Mouse (Mus musculus) heart, postnatal 0 days (tissue): ENCODE measurements around the gene Hmgb1. TPM values are rescaled to one million over a fixed set of nuclear protein-coding genes. Genes with fewer than 3 reads are reported as not detected.
A peak's percentile ranks its signal among the peaks of the same experiment; 100 is the strongest.

ENCODE experiments used
- ATAC-seq: fragments of 200-750 bp; cut with Nextera tagmentation; 2 replicates; pipeline ENCODE4 v1.8.0; 2017; ENCODE audit warnings: low read depth, moderate number of reproducible peaks, moderate library complexity; ENCODE audit not compliant: insufficient read depth
- DNase-seq: peaks from one replicate; pipeline ENCODE4 v3.0.0-alpha.2; 2016; ENCODE audit warnings: low spot score
- H3K27ac ChIP-seq: fragments of 300-500 bp; sonication (generic); 2 replicates; pipeline ENCODE4 v1.5.1; 2014; ENCODE audit warnings: low read depth, mild to moderate bottlenecking
- H3K27me3 ChIP-seq: fragments of 300-500 bp; sonication (generic); 2 replicates; pipeline ENCODE4 v1.6.1; 2014; ENCODE audit warnings: low read length, mixed read lengths; ENCODE audit not compliant: control insufficient read depth, insufficient read depth
- H3K36me3 ChIP-seq: fragments of 300-500 bp; sonication (generic); replicated peaks from 2 replicates; pipeline ENCODE4 v1.6.1; 2014; ENCODE audit warnings: low read length, mixed read lengths; ENCODE audit not compliant: control insufficient read depth, insufficient read depth
- H3K4me1 ChIP-seq: fragments of 300-500 bp; sonication (generic); 2 replicates; pipeline ENCODE4 v1.6.1; 2014; ENCODE audit warnings: antibody characterized with exemption; ENCODE audit not compliant: control insufficient read depth, insufficient read depth
- H3K4me2 ChIP-seq: fragments of 300-500 bp; sonication (generic); 2 replicates; pipeline ENCODE4 v1.6.1; 2014; ENCODE audit warnings: low read depth, mild to moderate bottlenecking, low read length, moderate library complexity
- H3K4me3 ChIP-seq: fragments of 300-500 bp; sonication (generic); 2 replicates; pipeline ENCODE4 v1.5.1; 2014; ENCODE audit warnings: low read depth, low read length
- H3K9ac ChIP-seq: fragments of 300-500 bp; sonication (generic); replicated peaks from 2 replicates; pipeline ENCODE4 v1.6.1; 2014; ENCODE audit warnings: low read depth, low read length, mixed read lengths
- H3K9me3 ChIP-seq: fragments of 300-500 bp; sonication (generic); replicated peaks from 2 replicates; pipeline ENCODE4 v1.6.1; 2016; ENCODE audit warnings: low read length; ENCODE audit not compliant: control insufficient read depth
- CTCF ChIP-seq: IDR thresholded peaks from 2 replicates; pipeline ENCODE4 v1.5.1; 2016; ENCODE audit warnings: antibody characterized with exemption, control low read depth, low read depth
- EP300 ChIP-seq: IDR thresholded peaks from 2 replicates; pipeline ENCODE4 v1.6.1; 2016; ENCODE audit warnings: antibody characterized with exemption, low read depth
- WGBS: fragments of 180-500 bp; shearing (Covaris S2); extraction: QIAGEN DNeasy Blood & Tissue Kit; methylation state at CpG from one replicate; pipeline ENCODE4 v1.1.7; 2014; 5-methylcytosine and 5-hydroxymethylcytosine counted together
- polyA plus RNA-seq: library from polyadenylated mRNA; unstranded; fragments of >200 nt; fragmentation: Nextera tagmentation; extraction: Ambion mirVana; gene quantifications from 2 replicates; pipeline ENCODE4 v1.2.1, GENCODE M21; 2015
- total RNA-seq: library from RNA; depleted of rRNA; stranded (reverse); fragments of >200 nt; gene quantifications from 2 replicates; pipeline ENCODE4 v1.2.3, GENCODE M21; 2014; ENCODE audit warnings: low replicate concordance

Hmgb1 gene
- total and polyA plus RNA-seq, 2 experiments from 2014 or later = 107 to 540 TPM

DNA sequence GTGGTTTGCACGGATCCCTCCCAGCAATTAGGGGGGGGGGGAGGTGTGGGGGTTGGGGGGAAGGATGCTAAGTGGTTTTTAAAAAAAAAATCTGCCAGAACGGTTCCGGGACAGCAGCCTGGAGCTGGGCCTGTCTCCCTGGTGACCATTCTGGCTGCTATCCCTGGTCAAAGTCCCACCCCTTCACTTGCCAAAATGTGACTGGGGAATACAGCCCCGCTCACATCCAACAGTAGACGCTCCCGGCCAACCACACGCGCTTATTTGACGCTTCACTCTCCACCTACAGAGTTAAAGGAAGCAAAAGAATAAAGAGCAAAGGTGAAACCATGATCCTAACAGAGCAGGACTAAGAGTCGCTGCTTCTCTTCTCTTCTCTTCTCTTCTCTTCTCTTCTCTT lies 146.6 kb downstream of the Hmgb1 start:
- 0 out of 2 replicates have a peak, but pooled peaks cover 4% of the 10 kb centered on the region for H3K9me3 ChIP-seq
- H3K36me3 ChIP-seq = no peaks in the 10 kb centered on the region
- no peak overlapping the region for H3K9ac ChIP-seq
- ATAC-seq (no peak), DNase-seq (no peak)
- no peak for TF ChIP-seq CTCF
- TF ChIP-seq EP300 = no peak
- no peaks in the 10 kb centered on the region for H3K4me1 ChIP-seq
- H3K27me3 ChIP-seq = no peaks in the 10 kb centered on the region
- no peak overlapping the region for H3K27ac ChIP-seq
- no peak overlapping the region for H3K4me2 ChIP-seq
- H3K4me3 ChIP-seq = no peak overlapping the region
- WGBS = 22% methylated on average over 10 of the region's 10 CpGs

DNA sequence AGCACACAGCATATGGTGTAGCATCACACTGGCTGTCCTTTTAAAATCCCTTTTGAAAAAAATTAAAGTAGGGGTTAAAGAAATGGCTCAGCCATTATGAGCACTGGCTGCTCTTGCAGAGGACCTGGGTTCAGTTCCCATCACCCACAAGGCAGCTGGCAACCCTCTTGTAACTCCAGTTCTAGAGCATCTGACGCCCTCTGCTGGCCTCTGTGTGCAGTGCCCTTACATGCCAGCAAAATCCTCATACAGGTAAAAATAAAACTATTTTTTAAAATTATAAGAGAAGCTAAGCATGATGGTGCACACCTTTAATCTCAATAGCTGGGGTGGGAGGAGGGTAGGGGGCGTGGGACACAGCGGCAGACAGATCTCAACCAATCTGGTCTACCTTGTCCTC lies 147.4 kb downstream of the Hmgb1 start:
- WGBS = 96% methylated on average over 3 of the region's 3 CpGs
- H3K4me3 ChIP-seq = no peak overlapping the region
- no peaks in the 10 kb centered on the region for H3K36me3 ChIP-seq
- ATAC-seq (no peak), DNase-seq (no peak)
- H3K27ac ChIP-seq = no peak overlapping the region
- H3K9ac ChIP-seq = no peak overlapping the region
- no peak overlapping the region for H3K4me2 ChIP-seq
- TF ChIP-seq EP300 (no peak), CTCF (no peak)
- H3K9me3 ChIP-seq = 0 out of 2 replicates have a peak, but pooled peaks cover 4% of the 10 kb centered on the region
- no peaks in the 10 kb centered on the region for H3K4me1 ChIP-seq
- H3K27me3 ChIP-seq = no peaks in the 10 kb centered on the region

DNA sequence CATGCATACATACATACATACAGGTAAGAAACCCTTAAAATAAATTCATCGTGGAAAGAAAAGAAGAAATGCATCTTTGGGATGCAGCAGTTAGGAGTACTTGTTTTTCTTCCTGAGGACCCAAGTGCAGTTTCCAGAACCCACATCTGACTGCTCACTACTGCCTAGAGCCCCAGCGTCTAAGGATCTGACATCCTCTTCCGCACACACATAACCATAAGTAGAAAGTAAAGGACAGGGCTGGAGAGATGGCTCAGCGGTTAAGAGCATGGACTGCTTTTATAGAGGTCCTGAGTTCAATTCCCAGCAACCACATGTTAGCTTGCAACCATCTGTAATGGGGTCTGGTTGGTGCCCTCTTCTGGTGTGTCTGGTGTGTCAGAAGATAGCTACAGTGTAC lies 151.9 kb downstream of the Hmgb1 start:
- no peaks in the 10 kb centered on the region for H3K27me3 ChIP-seq
- H3K27ac ChIP-seq = no peak overlapping the region
- 0 out of 2 replicates have a peak, but pooled peaks cover 3% of the 10 kb centered on the region for H3K4me1 ChIP-seq
- ATAC-seq = no peak
- TF ChIP-seq EP300 = no peak
- no peak for TF ChIP-seq CTCF
- no peak overlapping the region for H3K9ac ChIP-seq
- DNase-seq = no peak
- H3K4me2 ChIP-seq = no peak overlapping the region
- no peaks in the 10 kb centered on the region for H3K9me3 ChIP-seq
- 94% methylated on average over 4 of the region's 4 CpGs for WGBS
- no peaks in the 10 kb centered on the region for H3K36me3 ChIP-seq
- H3K4me3 ChIP-seq = no peak overlapping the region

DNA sequence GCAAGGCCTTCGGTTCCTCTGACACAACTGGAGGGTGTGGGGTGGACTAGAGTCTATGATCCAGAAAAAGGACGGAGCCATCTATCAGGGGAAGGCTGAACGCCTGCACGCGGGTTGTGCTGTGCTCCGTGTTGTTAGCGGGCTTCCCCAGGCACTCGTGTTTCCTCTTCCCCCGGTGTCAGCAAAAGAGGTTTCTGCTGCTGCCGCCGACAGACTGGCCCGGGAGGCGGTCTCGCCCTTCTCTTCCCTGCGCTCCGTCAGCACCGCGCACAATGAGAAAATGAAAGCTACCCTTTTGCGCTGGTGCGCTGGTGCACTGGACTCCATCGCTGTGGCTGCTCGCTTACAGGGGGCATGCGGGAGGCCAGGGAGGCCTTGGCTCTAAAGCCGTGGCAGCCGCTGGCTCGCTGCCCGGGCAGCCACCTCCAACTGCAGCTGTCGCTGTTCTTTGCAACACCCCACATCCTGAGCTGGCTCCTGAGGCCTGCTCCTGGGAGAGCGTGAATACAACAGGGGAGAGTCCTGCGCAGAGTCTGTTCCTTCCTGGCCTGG lies 153.0 kb downstream of the Hmgb1 start:
- TF ChIP-seq EP300 (0 out of 2 replicates have a peak, but pooled peaks have one; percentile 47), CTCF (no peak)
- H3K27ac ChIP-seq = peak overlapping the region; percentile 89
- peak overlapping the region; percentile 46 for H3K4me3 ChIP-seq
- ATAC-seq (peak; percentile 90), DNase-seq (peak; percentile 84)
- 0 out of 2 replicates have a peak, but pooled peaks cover 3% of the 10 kb centered on the region for H3K4me1 ChIP-seq
- no peaks in the 10 kb centered on the region for H3K27me3 ChIP-seq
- no peaks in the 10 kb centered on the region for H3K36me3 ChIP-seq
- H3K4me2 ChIP-seq = peak overlapping the region; percentile 61
- no peaks in the 10 kb centered on the region for H3K9me3 ChIP-seq
- H3K9ac ChIP-seq = peak overlapping the region; percentile 62
- WGBS = under 1% methylated on average over 30 of the region's 30 CpGs

DNA sequence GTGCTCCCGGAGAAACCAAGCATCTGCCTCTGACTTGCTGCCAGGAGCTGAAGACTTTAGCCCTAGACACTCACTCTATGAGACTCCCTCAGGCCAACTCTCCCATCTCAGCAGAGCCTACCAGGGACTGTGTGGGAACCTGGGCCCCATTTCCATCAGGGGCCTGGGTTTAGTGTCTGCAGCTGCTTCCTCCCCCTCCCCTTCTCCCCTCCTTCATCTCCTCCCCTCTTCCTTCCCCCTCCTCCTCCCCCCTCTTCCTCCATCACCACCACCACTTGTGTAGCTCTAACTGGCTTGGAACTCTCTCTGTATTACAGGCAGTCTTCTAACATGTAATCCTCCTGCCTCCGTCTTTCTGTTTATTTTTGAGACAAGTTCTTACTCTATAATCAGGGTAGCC lies 154.2 kb downstream of the Hmgb1 start:
- H3K27me3 ChIP-seq = no peaks in the 10 kb centered on the region
- no peak overlapping the region for H3K4me2 ChIP-seq
- TF ChIP-seq CTCF = no peak
- TF ChIP-seq EP300 = no peak
- no peaks in the 10 kb centered on the region for H3K9me3 ChIP-seq
- ATAC-seq (no peak), DNase-seq (no peak)
- peak overlapping the region; percentile 43; the same call in 1 of the 2 replicates for H3K27ac ChIP-seq
- H3K4me1 ChIP-seq = 0 out of 2 replicates have a peak, but pooled peaks cover 3% of the 10 kb centered on the region
- H3K36me3 ChIP-seq = no peaks in the 10 kb centered on the region
- WGBS = 80% methylated on average over 2 of the region's 2 CpGs
- no peak overlapping the region for H3K9ac ChIP-seq
- H3K4me3 ChIP-seq = no peak overlapping the region

DNA sequence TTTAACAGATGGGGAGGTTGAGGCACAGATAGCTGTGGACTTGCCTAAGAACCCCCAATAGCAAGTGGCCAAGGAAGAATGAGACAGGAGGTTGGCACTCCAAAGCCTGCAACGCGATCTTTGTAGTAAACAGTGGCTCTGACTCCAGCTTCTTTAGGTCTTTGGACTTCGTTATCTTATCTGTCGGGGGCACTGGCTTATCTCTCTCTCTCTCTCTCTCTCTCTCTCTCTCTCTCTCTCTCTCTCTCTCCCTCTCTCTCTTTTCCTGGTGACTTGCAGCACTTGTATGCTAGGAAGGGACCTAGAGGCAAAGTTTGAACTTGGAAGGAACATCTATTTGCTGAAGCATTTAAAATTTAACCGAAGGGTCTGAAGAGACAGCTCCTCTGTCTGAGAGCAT lies 155.9 kb downstream of the Hmgb1 start:
- DNase-seq = no peak
- Histone ChIP-seq H3K4me3 (no peak overlapping the region), H3K36me3 (no peaks in the 10 kb centered on the region), H3K4me1 (0 out of 2 replicates have a peak, but pooled peaks cover 3% of the 10 kb centered on the region), H3K4me2 (no peak overlapping the region), H3K27ac (no peak overlapping the region), H3K9ac (no peak overlapping the region), H3K27me3 (no peaks in the 10 kb centered on the region), H3K9me3 (no peaks in the 10 kb centered on the region)
- TF ChIP-seq EP300 (no peak), CTCF (no peak)
- WGBS = 30% methylated on average over 5 of the region's 5 CpGs
- ATAC-seq = no peak
